Mouse (Mus musculus) layer of hippocampus, adult 2 months (tissue): ENCODE measurements around the gene Hoxa9. TPM values are rescaled to one million over a fixed set of nuclear protein-coding genes. Genes with fewer than 3 reads are reported as not detected.

Experiments used
- DNase-seq, 2 experiments: peaks; one replicate each; pipeline ENCODE4 v3.0.0; 2022; ENCODE audit warnings: low spot score in 2 of 2
- H3K27ac ChIP-seq: fragments of 200-600 bp; 2 replicates; pipeline ENCODE4 v1.8.1; 2022
- H3K4me3 ChIP-seq: fragments of 200-600 bp; 2 replicates; pipeline ENCODE4 v1.8.1; 2022; ENCODE audit warnings: mild to moderate bottlenecking
- CTCF ChIP-seq: fragments of 200-600 bp; conservative IDR thresholded peaks from 2 replicates; pipeline ENCODE4 v1.8.1; 2022; ENCODE audit warnings: antibody characterized with exemption, mild to moderate bottlenecking, moderate library complexity
- total RNA-seq, 2 experiments: library from RNA; stranded (reverse); gene quantifications; 2 replicates each; pipeline ENCODE4 v1.2.3; 2021

Hoxa9 gene
- total RNA-seq, 2 experiments from 2014 or later = not detected

GRCm38 (mm10) chr6:52245040-52245756 lies 14.3 kb upstream of the Hoxa9 start:
- DNase-seq = no peak
- no peak overlapping the region for H3K4me3 ChIP-seq
- no peak for TF ChIP-seq CTCF
- no peak overlapping the region for H3K27ac ChIP-seq

DNA sequence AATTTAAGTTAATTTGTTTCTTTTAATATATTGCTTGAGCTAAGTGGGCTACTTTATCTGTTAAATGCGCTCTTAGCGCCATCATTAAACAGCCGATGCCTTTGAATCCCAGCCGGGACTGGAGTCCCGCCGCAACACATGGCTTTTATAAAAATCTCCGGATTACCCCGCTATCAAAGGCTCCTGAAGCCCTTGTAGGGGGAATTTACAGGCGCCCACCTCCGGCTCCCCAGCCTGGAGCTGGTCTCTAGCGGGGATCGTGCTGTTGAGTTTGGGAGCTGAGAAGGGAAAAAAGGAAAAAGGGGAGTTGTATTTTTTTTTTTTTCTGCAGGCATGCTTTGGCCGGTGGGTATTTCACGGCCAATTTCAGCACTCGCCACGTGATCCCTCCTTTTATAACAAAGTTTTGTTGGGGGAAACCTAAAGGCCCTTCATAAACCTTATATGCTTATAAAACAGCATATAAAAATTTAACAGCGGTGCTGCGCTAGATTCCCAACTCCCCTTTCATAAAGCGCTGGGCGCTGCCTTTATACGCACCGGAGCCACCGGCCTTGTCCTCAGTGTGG lies 13.7 kb upstream of the Hoxa9 start:
- TF ChIP-seq CTCF = no peak
- Histone ChIP-seq H3K27ac (no peak overlapping the region), H3K4me3 (no peak overlapping the region)
- DNase-seq = no peak

GRCm38 (mm10) chr6:52243681-52244121 lies 12.8 kb upstream of the Hoxa9 start:
- TF ChIP-seq CTCF = no peak
- DNase-seq = no peak
- no peak overlapping the region for H3K27ac ChIP-seq
- no peak overlapping the region for H3K4me3 ChIP-seq

GRCm38 (mm10) chr6:52242801-52243332 lies 12.0 kb upstream of the Hoxa9 start:
- no peak for DNase-seq
- Histone ChIP-seq H3K27ac (no peak overlapping the region), H3K4me3 (no peak overlapping the region)
- TF ChIP-seq CTCF = no peak

DNA sequence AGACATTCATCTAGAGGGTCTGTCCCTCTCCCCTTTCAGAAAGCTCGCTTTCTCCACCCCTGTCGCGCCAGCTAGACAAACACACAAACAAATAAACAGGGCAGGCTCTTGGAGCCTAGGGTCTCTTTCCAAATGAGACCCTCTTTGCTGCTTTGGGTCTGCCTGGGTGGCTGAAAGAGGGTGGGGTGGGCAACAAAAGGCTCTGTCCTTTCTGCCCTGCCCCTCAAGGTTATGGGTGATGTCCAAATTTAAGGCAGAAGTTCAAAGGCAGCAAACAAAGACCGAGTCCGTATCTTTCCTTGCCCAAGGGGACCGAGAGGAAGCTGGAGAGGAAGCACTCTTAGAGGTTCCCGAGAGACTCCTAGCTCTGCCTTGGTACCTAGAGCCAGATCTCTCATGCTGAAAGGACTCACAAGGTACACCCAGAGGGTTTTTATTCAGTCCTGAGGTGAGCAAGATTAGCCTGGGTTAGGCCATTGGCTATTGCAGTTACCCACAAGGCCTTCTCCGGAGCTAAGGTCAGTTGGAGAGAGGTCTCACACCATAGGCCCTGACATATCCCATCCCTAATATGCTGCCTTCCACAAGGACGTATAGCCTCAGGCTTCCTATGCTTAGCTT lies 10.2 kb upstream of the Hoxa9 start:
- H3K4me3 ChIP-seq = no peak overlapping the region
- no peak overlapping the region for H3K27ac ChIP-seq
- DNase-seq = no peak
- no peak for TF ChIP-seq CTCF

- peak; percentile 79 for TF ChIP-seq CTCF
- Histone ChIP-seq H3K4me3 (no peak within 1 kb of the TSS), H3K27ac (no peak within 1 kb of the TSS)
- peak in 1 of 2 experiments; percentile 33 for DNase-seq
Observed at GRCm38 (mm10) chr6:52240389-52241000, 9.6 kb upstream of the Hoxa9 start, which contains the start of gene Hoxa10. TSS of gene Hoxa10 (minus strand) at chr6:52240854.

- no peak overlapping the region for H3K4me3 ChIP-seq
- H3K27ac ChIP-seq = no peak overlapping the region
- no peak for DNase-seq
- no peak for TF ChIP-seq CTCF
Observed at GRCm38 (mm10) chr6:52239625-52240388, 8.9 kb upstream of the Hoxa9 start.

- no peak overlapping the region for H3K27ac ChIP-seq
- no peak for TF ChIP-seq CTCF
- no peak for DNase-seq
- H3K4me3 ChIP-seq = no peak overlapping the region
Observed at GRCm38 (mm10) chr6:52238976-52239375, 8.1 kb upstream of the Hoxa9 start.

- H3K27ac ChIP-seq = no peak overlapping the region
- DNase-seq = no peak
- no peak for TF ChIP-seq CTCF
- no peak overlapping the region for H3K4me3 ChIP-seq
Observed at GRCm38 (mm10) chr6:52238155-52238545, 7.3 kb upstream of the Hoxa9 start.

DNA sequence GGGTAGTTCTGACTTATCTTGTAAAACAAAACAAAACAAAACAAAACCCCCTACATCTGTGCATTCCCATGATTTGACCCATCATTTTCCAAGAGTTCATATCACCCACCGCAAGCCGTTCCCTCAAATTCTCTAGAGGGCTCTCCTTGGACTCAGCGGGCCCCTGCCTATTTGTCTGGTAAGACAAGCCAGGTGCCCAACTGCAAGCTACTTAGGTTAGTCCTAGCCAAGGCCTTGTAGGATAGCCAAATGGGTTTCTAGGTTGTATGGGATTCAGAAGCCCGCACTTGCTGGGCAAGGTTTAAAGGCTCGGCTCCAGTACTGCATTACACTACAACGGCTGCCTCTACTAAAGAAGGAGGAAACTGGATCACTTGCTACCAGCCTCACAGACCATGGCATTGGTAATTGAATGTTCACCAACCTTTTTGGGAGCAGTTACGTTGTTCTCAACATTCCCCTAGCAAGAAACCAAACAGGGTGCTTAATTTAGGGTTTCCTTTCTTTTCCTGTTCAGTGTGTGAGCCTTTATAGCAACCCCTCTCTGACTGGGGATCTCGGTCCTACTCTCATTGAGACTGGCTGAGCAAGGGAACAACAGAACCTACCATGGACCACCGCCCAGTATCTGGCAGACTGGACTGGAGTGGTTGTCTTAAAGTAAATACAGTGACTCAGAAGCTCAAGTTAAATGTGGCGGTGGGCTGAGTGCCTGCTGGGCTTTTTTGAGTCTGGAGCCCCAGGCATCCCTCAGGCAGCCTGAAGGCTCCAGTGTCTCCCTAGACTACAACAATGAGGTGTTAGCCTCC lies 6.7 kb upstream of the Hoxa9 start:
- H3K4me3 ChIP-seq = no peak overlapping the region
- no peak for TF ChIP-seq CTCF
- H3K27ac ChIP-seq = no peak overlapping the region
- DNase-seq = no peak

DNA sequence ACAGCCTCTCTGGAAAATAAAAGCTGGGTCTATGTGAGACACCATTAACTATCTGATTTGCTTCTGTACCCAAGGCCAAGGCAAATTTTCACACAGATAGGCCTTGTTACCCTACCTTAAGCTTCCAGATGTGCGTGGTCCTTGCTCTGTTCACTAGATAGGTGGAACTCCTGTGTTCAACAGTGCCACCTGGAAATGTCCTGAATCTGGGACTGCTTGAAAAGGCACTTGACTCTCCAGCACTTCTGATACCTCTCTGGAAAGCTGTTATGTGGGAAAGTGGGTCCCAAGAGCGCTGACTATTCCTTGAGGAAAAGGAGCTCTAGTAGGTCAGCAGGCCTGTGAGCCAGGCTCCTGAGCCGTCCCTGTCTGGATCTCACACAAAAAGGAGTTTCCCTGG lies 5.9 kb upstream of the Hoxa9 start:
- TF ChIP-seq CTCF = no peak
- Histone ChIP-seq H3K27ac (no peak overlapping the region), H3K4me3 (no peak overlapping the region)
- no peak for DNase-seq

- no peak for DNase-seq
- no peak overlapping the region for H3K27ac ChIP-seq
- TF ChIP-seq CTCF = no peak
- no peak overlapping the region for H3K4me3 ChIP-seq
Observed at GRCm38 (mm10) chr6:52235866-52236265, 5.0 kb upstream of the Hoxa9 start.
